Mouse (Mus musculus): ENCODE measurements around the gene Ypel1. TPM values are rescaled to one million over a fixed set of nuclear protein-coding genes. Genes with fewer than 3 reads are reported as not detected.

Gene Ypel1
- polyA plus RNA-seq, 1 experiment from 2014 or later = 1.2 TPM

DNA sequence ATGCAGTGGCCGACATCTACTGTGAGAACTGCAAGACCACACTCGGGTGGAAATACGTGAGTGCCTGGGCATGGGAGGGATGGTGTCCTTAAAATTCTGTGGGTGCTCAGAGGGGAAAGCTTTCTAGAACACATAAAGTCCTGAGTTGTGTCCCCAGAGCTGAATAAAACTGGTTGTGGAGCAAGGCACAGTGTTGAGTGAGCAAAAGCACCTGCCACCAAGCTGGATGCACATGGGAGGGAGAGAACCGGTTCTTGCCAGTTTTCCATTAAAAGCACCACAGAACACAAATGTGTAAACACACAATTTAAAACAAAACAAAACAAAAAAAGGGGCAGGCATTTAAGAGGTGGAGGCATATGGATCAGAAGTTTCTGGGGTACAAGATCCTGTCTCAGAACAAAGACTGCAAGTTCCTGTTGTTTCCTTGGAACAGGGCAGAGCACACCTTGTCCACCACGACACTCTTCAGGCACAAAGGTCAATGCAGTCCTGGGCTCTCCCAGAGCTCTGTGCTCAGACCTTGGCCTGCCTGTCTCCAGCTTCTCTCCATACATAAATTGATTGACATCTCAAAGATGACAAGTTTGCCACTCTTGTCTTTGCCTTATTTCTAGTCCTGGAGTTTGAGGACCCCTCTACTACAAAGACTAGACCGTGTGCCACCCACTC, 12.8 kb downstream of the Ypel1 start:
- DNase-seq = no peak

DNA sequence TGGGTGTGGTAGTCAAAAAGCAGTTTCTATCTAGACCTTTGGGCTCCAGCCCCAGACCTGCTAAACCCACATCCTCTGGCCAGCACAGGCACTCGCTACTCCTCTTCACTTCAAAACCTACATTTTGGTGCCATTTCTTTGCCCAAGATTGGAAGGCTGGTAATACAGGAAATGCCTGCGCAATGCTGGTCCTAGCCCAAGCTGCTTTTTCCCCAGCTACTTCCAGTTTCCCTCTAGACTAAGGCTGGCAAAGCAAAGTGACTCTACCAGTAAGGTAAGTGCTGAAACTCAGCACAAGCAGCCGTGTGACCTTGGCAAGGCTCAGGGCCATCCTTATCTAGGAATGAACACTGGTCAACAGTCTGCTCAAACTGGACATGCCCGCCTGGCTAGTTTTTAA, 16.1 kb downstream of the Ypel1 start:
- TF ChIP-seq EP300 (IDR thresholded peaks at IDR 0.05; ENCODE audit: low read depth) = no peak
- TF ChIP-seq CTCF (IDR thresholded peaks at IDR 0.05; ENCODE audit: low read depth) = no peak
- no peak overlapping the region for H3K9ac ChIP-seq (replicated peaks)
- no peaks in the 10 kb centered on the region for H3K27me3 ChIP-seq (ENCODE audit: insufficient read depth, low read length)
- no peaks in the 10 kb centered on the region for H3K4me1 ChIP-seq (ENCODE audit: insufficient read depth)
- peak overlapping the region; percentile 16; the same call in 1 of the 2 replicates for H3K27ac ChIP-seq (ENCODE audit: low read depth)
- H3K36me3 ChIP-seq (replicated peaks; ENCODE audit: insufficient read depth, low read length) = peaks cover 64% of the 10 kb centered on the region
- WGBS (ENCODE audit: insufficient replicate concordance) = 70% methylated on average over 4 of the region's 4 CpGs
- H3K4me2 ChIP-seq (ENCODE audit: low read depth, low read length) = no peak overlapping the region
- no peak for ATAC-seq
- no peaks in the 10 kb centered on the region for H3K9me3 ChIP-seq (ENCODE audit: low read length)
- no peak overlapping the region for H3K4me3 ChIP-seq (ENCODE audit: low read depth, low read length)
- DNase-seq = no peak

More for the DNA sequence above, 12.8 kb downstream of the Ypel1 start:
- Histone ChIP-seq H3K27ac (ENCODE audit: low read depth) (no peak overlapping the region), H3K27me3 (ENCODE audit: insufficient read depth, low read length) (no peaks in the 10 kb centered on the region), H3K4me3 (ENCODE audit: low read depth, low read length) (no peak overlapping the region), H3K9ac (replicated peaks) (no peak overlapping the region), H3K4me2 (ENCODE audit: low read depth, low read length) (no peak overlapping the region), H3K4me1 (ENCODE audit: insufficient read depth) (no peaks in the 10 kb centered on the region), H3K9me3 (ENCODE audit: low read length) (no peaks in the 10 kb centered on the region), H3K36me3 (replicated peaks; ENCODE audit: insufficient read depth, low read length) (peaks cover 31% of the 10 kb centered on the region)
- ATAC-seq = no peak
- 81% methylated on average over 6 of the region's 6 CpGs for WGBS (ENCODE audit: insufficient replicate concordance)
- TF ChIP-seq EP300 (IDR thresholded peaks at IDR 0.05; ENCODE audit: low read depth) (no peak), CTCF (IDR thresholded peaks at IDR 0.05; ENCODE audit: low read depth) (no peak)

DNA sequence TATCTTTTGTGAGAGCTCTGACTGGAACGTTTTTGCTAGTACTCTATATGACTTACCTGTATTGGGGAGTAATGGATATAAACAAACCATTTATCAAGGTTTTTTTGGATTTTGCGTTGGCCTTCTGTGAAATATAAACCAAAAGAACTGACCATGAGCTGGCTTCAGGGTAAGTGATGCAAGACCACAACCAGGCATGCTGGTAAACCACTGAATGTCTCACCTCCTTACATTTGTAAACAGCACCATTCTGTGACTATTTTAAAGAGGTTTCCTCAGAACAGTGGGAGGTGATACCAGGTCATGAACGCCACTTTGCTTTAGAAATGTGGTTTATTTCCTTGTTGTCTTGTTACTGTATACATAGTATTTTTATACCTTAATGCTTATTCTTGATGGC, 16.7 kb downstream of the Ypel1 start:
- 71% methylated on average over 3 of the region's 3 CpGs for WGBS (ENCODE audit: insufficient replicate concordance)
- ATAC-seq (no peak), DNase-seq (no peak)
- Histone ChIP-seq H3K27ac (ENCODE audit: low read depth) (no peak overlapping the region), H3K4me3 (ENCODE audit: low read depth, low read length) (no peak overlapping the region), H3K27me3 (ENCODE audit: insufficient read depth, low read length) (no peaks in the 10 kb centered on the region), H3K4me2 (ENCODE audit: low read depth, low read length) (no peak overlapping the region), H3K36me3 (replicated peaks; ENCODE audit: insufficient read depth, low read length) (peaks cover 70% of the 10 kb centered on the region), H3K4me1 (ENCODE audit: insufficient read depth) (no peaks in the 10 kb centered on the region), H3K9me3 (ENCODE audit: low read length) (no peaks in the 10 kb centered on the region), H3K9ac (replicated peaks) (no peak overlapping the region)
- TF ChIP-seq EP300 (IDR thresholded peaks at IDR 0.05; ENCODE audit: low read depth) = no peak
- no peak for TF ChIP-seq CTCF (IDR thresholded peaks at IDR 0.05; ENCODE audit: low read depth)

DNA sequence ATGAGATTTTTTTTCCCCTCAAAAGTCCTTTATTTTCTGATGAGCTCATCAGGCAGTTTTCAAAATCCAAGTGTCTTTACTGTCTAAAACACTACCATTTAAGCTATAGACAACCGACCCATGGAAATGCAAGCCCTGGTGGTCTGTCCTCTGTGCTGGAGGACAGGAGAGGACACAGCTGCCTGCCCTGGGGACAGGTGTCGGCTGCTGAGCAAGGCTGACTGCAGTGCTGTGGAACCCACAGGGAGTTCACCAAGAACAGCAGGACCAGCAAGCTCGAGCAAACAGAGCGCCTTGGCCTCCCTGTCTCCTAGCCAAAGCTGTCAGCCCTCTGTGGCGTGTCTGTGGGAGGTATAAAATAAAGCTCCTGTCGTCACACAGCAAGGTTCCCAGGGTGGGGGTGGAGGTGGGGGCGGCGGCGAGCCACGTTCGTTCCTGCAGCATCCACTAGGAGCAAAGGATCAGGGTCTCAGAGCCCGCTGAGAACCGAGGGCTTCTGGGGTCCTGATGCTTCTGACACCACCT, 17.2 kb downstream of the Ypel1 start:
- no peaks in the 10 kb centered on the region for H3K27me3 ChIP-seq (ENCODE audit: insufficient read depth, low read length)
- H3K4me2 ChIP-seq (ENCODE audit: low read depth, low read length) = no peak overlapping the region
- no peak overlapping the region for H3K4me3 ChIP-seq (ENCODE audit: low read depth, low read length)
- no peak for TF ChIP-seq CTCF (IDR thresholded peaks at IDR 0.05; ENCODE audit: low read depth)
- TF ChIP-seq EP300 (IDR thresholded peaks at IDR 0.05; ENCODE audit: low read depth) = no peak
- DNase-seq = no peak
- no peak overlapping the region for H3K9ac ChIP-seq (replicated peaks)
- no peak for ATAC-seq
- H3K4me1 ChIP-seq (ENCODE audit: insufficient read depth) = no peaks in the 10 kb centered on the region
- peaks cover 75% of the 10 kb centered on the region for H3K36me3 ChIP-seq (replicated peaks; ENCODE audit: insufficient read depth, low read length)
- H3K27ac ChIP-seq (ENCODE audit: low read depth) = no peak overlapping the region
- H3K9me3 ChIP-seq (ENCODE audit: low read length) = no peaks in the 10 kb centered on the region
- WGBS (ENCODE audit: insufficient replicate concordance) = 87% methylated on average over 13 of the region's 13 CpGs

DNA sequence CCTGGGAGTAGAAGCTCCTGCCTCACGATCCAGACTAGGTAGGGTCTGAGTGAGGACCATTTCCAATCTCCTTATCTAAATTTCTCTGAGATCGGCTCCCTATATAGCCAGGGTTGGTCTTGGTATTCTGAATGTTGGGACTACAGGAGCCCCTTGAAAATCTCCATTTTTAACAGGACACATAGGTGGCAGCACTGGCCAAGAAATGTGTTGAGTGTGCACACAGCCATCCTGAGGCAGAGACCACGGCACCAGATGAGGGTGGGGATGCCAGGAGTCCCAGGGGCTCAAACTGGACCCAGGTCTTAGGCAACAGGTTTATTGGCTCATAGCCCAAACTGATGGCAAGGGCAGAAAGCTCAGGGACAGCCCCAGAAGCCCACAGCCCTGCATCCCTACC, 18.9 kb downstream of the Ypel1 start:
- H3K4me3 ChIP-seq (ENCODE audit: low read depth, low read length) = no peak overlapping the region
- DNase-seq (no peak), ATAC-seq (no peak)
- H3K27ac ChIP-seq (ENCODE audit: low read depth) = no peak overlapping the region
- no peak overlapping the region for H3K9ac ChIP-seq (replicated peaks)
- H3K27me3 ChIP-seq (ENCODE audit: insufficient read depth, low read length) = no peaks in the 10 kb centered on the region
- 79% methylated on average over 3 of the region's 3 CpGs for WGBS (ENCODE audit: insufficient replicate concordance)
- TF ChIP-seq CTCF (IDR thresholded peaks at IDR 0.05; ENCODE audit: low read depth) (peak; percentile 16; the same call in 1 of the 2 replicates), EP300 (IDR thresholded peaks at IDR 0.05; ENCODE audit: low read depth) (no peak)
- peaks cover 84% of the 10 kb centered on the region for H3K36me3 ChIP-seq (replicated peaks; ENCODE audit: insufficient read depth, low read length)
- no peak overlapping the region for H3K4me2 ChIP-seq (ENCODE audit: low read depth, low read length)
- no peaks in the 10 kb centered on the region for H3K9me3 ChIP-seq (ENCODE audit: low read length)
- no peaks in the 10 kb centered on the region for H3K4me1 ChIP-seq (ENCODE audit: insufficient read depth)

DNA sequence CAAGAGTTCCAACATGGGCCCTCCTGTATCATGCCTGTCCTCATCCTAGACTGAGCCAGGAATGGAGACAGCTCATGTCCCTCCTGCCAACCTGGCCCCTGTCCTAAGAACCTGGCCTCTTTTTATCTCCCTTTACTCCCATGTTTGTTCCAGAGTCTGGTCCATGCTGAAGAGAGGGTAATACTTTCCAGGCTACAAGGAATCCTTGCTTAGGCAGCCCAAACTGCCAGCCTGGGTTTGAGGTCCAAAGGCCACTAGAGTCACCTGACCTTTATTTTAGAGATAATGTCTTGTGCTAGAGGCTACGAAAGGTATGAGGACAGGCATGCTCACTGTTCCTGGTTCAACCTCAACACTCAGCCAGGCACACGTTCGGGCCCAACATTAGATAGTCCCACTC, 27.4 kb downstream of the Ypel1 start:
- no peak overlapping the region for H3K4me2 ChIP-seq (ENCODE audit: low read depth, low read length)
- WGBS (ENCODE audit: insufficient replicate concordance) = 76% methylated on average over 3 of the region's 3 CpGs
- no peaks in the 10 kb centered on the region for H3K27me3 ChIP-seq (ENCODE audit: insufficient read depth, low read length)
- H3K27ac ChIP-seq (ENCODE audit: low read depth) = no peak overlapping the region
- ATAC-seq (no peak), DNase-seq (no peak)
- no peak overlapping the region for H3K9ac ChIP-seq (replicated peaks)
- H3K4me1 ChIP-seq (ENCODE audit: insufficient read depth) = no peaks in the 10 kb centered on the region
- H3K4me3 ChIP-seq (ENCODE audit: low read depth, low read length) = no peak overlapping the region
- no peaks in the 10 kb centered on the region for H3K9me3 ChIP-seq (ENCODE audit: low read length)
- H3K36me3 ChIP-seq (replicated peaks; ENCODE audit: insufficient read depth, low read length) = peaks cover 80% of the 10 kb centered on the region
- TF ChIP-seq EP300 (IDR thresholded peaks at IDR 0.05; ENCODE audit: low read depth) (no peak), CTCF (IDR thresholded peaks at IDR 0.05; ENCODE audit: low read depth) (no peak)
